Mouse (Mus musculus) adrenal gland, adult 2 months (tissue): Measurements from ENCODE around the gene Kcnk16. TPM values are rescaled to one million over a fixed set of nuclear protein-coding genes. Genes with fewer than 3 reads are reported as not detected.

Experiments
- DNase-seq: peaks from one replicate; pipeline ENCODE4 v3.0.0; 2021
- polyA plus RNA-seq: library from polyadenylated mRNA; depleted of rRNA; stranded (reverse); fragments of >200 nt; gene quantifications from 2 replicates; pipeline ENCODE4 v1.2.3, GENCODE M21; 2012; rRNA removed
- total RNA-seq, 2 experiments: library from RNA; stranded (reverse); gene quantifications; 2 replicates each; pipeline ENCODE4 v1.2.3; 2021

Kcnk16 gene
- total and polyA plus RNA-seq, 3 experiments, result not detected

- no peak for DNase-seq
These were observed 38.9 kb downstream of the Kcnk16 start for GRCm38 (mm10) chr14:20230063-20230491.

- no peak for DNase-seq
These were observed 39.6 kb downstream of the Kcnk16 start for GRCm38 (mm10) chr14:20229437-20229836.

GRCm38 (mm10) chr14:20228336-20228735, 40.7 kb downstream of the Kcnk16 start:
- DNase-seq, result peak; percentile 80

- no peak for DNase-seq
These were observed 42.0 kb downstream of the Kcnk16 start for GRCm38 (mm10) chr14:20226982-20227381.

- DNase-seq, result no peak
These were observed 42.5 kb downstream of the Kcnk16 start for GRCm38 (mm10) chr14:20226488-20226887.

- no peak for DNase-seq
These were observed 43.5 kb downstream of the Kcnk16 start for GRCm38 (mm10) chr14:20225525-20225924.

GRCm38 (mm10) chr14:20224576-20225218, 44.3 kb downstream of the Kcnk16 start:
- DNase-seq, result no peak

- DNase-seq, result peak; percentile 56
These were observed 44.8 kb downstream of the Kcnk16 start for GRCm38 (mm10) chr14:20224163-20224562.

GRCm38 (mm10) chr14:20223253-20223652, 45.7 kb downstream of the Kcnk16 start:
- DNase-seq, result no peak

GRCm38 (mm10) chr14:20221083-20221482, 47.9 kb downstream of the Kcnk16 start:
- no peak for DNase-seq

- DNase-seq, result no peak
These were observed 49.1 kb downstream of the Kcnk16 start for GRCm38 (mm10) chr14:20219849-20220248.

- DNase-seq, result no peak
These were observed 51.6 kb downstream of the Kcnk16 start for GRCm38 (mm10) chr14:20217299-20217864.

- no peak for DNase-seq
These were observed 52.3 kb downstream of the Kcnk16 start for GRCm38 (mm10) chr14:20216561-20217298.

- DNase-seq, result no peak
These were observed 53.2 kb downstream of the Kcnk16 start for GRCm38 (mm10) chr14:20215826-20216225.

GRCm38 (mm10) chr14:20214125-20214524, 54.9 kb downstream of the Kcnk16 start:
- peak; percentile 13 for DNase-seq

GRCm38 (mm10) chr14:20211754-20212601, 57.0 kb downstream of the Kcnk16 start:
- DNase-seq, result no peak

Other genes starting within 250 kb of the Kcnk16 start
- 1 to 10 TPM; 6.2 to 7.0 TPM for gene Saysd1, start 130.7 kb downstream of the Kcnk16 start, total RNA-seq
- gene Saysd1, start 130.7 kb downstream of the Kcnk16 start, polyA plus RNA-seq, result 8.5 and 9.8 TPM in 2 replicates
- gene Kcnk5, start 87.4 kb downstream of the Kcnk16 start, total RNA-seq, result 1 to 10 TPM; 8.6 to 9.5 TPM
- gene Kcnk5, start 87.4 kb downstream of the Kcnk16 start, polyA plus RNA-seq, result 6.4 and 9.8 TPM in 2 replicates
- 10 to 100 TPM; 45.7 to 55.2 TPM for gene Nudt13, start 25.5 kb upstream of the Kcnk16 start, total RNA-seq
- gene Nudt13, start 25.5 kb upstream of the Kcnk16 start, polyA plus RNA-seq, result 22.3 and 23.2 TPM in 2 replicates
- 10 to 100 TPM; 41.4 to 43.6 TPM for gene Ecd, start 78.9 kb upstream of the Kcnk16 start, total RNA-seq
- gene Ecd, start 78.9 kb upstream of the Kcnk16 start, polyA plus RNA-seq, result 10.3 and 14.9 TPM in 2 replicates
- 10 to 100 TPM; 40.2 to 41.6 TPM for gene Fam149b, start 79.0 kb upstream of the Kcnk16 start, total RNA-seq
- gene Fam149b, start 79.0 kb upstream of the Kcnk16 start, polyA plus RNA-seq, result 14.9 and 15.2 TPM in 2 replicates
- 10 to 100 TPM; 28.8 to 33.6 TPM for gene Dnajc9, start 119.7 kb upstream of the Kcnk16 start, total RNA-seq
- gene Dnajc9, start 119.7 kb upstream of the Kcnk16 start, polyA plus RNA-seq, result 36.4 and 40.3 TPM in 2 replicates
- 10 to 100 TPM; 56.4 to 81.3 TPM for gene Mrps16, start 124.4 kb upstream of the Kcnk16 start, total RNA-seq
- 58.8 and 64.4 TPM in 2 replicates for gene Mrps16, start 124.4 kb upstream of the Kcnk16 start, polyA plus RNA-seq
- gene Cfap70, start 183.0 kb upstream of the Kcnk16 start, total RNA-seq, result 1 to 10 TPM; 1.1 to 2.9 TPM
- gene Cfap70, start 183.0 kb upstream of the Kcnk16 start, polyA plus RNA-seq, result 0.06 and 0.12 TPM in 2 replicates
- gene Anxa7, start 210.9 kb upstream of the Kcnk16 start, total RNA-seq, result 100 to 1,000 TPM; 109 to 121 TPM
- 133 and 139 TPM in 2 replicates for gene Anxa7, start 210.9 kb upstream of the Kcnk16 start, polyA plus RNA-seq
- under 1 TPM; 0.21 to 0.61 TPM for gene Mss51, start 227.7 kb upstream of the Kcnk16 start, total RNA-seq
- gene Mss51, start 227.7 kb upstream of the Kcnk16 start, polyA plus RNA-seq, result 0.07 and 0.10 TPM in 2 replicates